Mouse (Mus musculus): ENCODE results near the gene Fgf11. TPM values are rescaled to one million over a fixed set of nuclear protein-coding genes. Genes with fewer than 3 reads are reported as not detected.

The Fgf11 gene
- polyA plus RNA-seq, 1 experiment from 2014 or later, result 0.97 TPM

- H3K27me3 ChIP-seq (ENCODE audit: insufficient read depth, poor library complexity, severe bottlenecking), result peaks cover 72% of the 10 kb centered on the region
- H3K4me1 ChIP-seq, result peaks cover 53% of the 10 kb centered on the region
- H3K36me3 ChIP-seq, result no peaks in the 10 kb centered on the region
- no peak for DNase-seq (ENCODE audit: low spot score)
- H3K27ac ChIP-seq, result no peak within 1 kb of the TSS; the same call in 1 of the 2 replicates
- peak within 1 kb of the TSS; percentile 71 for H3K4me3 ChIP-seq
- 8% methylated on average over 29 of the region's 29 CpGs for WGBS
- 0 out of 2 replicates have a peak, but pooled peaks cover 3% of the 10 kb centered on the region for H3K9me3 ChIP-seq
These were observed 3.6 kb upstream of the Fgf11 start, which contains the start of gene Tmem102 for GRCm38 (mm10) chr11:69804972-69805909. Gene Tmem102 (minus strand): TSS chr11:69805624.

- peak overlapping the region; percentile 71 for H3K4me3 ChIP-seq
- H3K4me1 ChIP-seq, result peaks cover 60% of the 10 kb centered on the region
- H3K27me3 ChIP-seq (ENCODE audit: insufficient read depth, poor library complexity, severe bottlenecking), result peaks cover 78% of the 10 kb centered on the region
- DNase-seq (ENCODE audit: low spot score), result no peak
- H3K27ac ChIP-seq, result no peak overlapping the region
- H3K36me3 ChIP-seq, result no peaks in the 10 kb centered on the region
- 0 out of 2 replicates have a peak, but pooled peaks cover 3% of the 10 kb centered on the region for H3K9me3 ChIP-seq
- 6% methylated on average over 12 of the region's 12 CpGs for WGBS
These were observed 2.9 kb upstream of the Fgf11 start for GRCm38 (mm10) chr11:69804652-69804940.

GRCm38 (mm10) chr11:69803786-69804651, 2.4 kb upstream of the Fgf11 start:
- Histone ChIP-seq H3K27ac (peak overlapping the region; percentile 83), H3K36me3 (no peaks in the 10 kb centered on the region), H3K9me3 (0 out of 2 replicates have a peak, but pooled peaks cover 3% of the 10 kb centered on the region), H3K4me3 (peak overlapping the region; percentile 71), H3K4me1 (peaks cover 66% of the 10 kb centered on the region), H3K27me3 (ENCODE audit: insufficient read depth, poor library complexity, severe bottlenecking) (peaks cover 84% of the 10 kb centered on the region)
- DNase-seq (ENCODE audit: low spot score), result peak; percentile 91
- WGBS, result under 1% methylated on average over 60 of the region's 60 CpGs

GRCm38 (mm10) chr11:69803328-69803727, 1.7 kb upstream of the Fgf11 start:
- DNase-seq (ENCODE audit: low spot score), result no peak
- Histone ChIP-seq H3K27ac (peak overlapping the region; percentile 83), H3K36me3 (no peaks in the 10 kb centered on the region), H3K4me1 (peaks cover 68% of the 10 kb centered on the region), H3K9me3 (0 out of 2 replicates have a peak, but pooled peaks cover 3% of the 10 kb centered on the region), H3K27me3 (ENCODE audit: insufficient read depth, poor library complexity, severe bottlenecking) (peaks cover 91% of the 10 kb centered on the region), H3K4me3 (peak overlapping the region; percentile 71)
- WGBS, result 3% methylated on average over 12 of the region's 12 CpGs

GRCm38 (mm10) chr11:69802648-69803105, 1.0 kb upstream of the Fgf11 start:
- H3K9me3 ChIP-seq, result 0 out of 2 replicates have a peak, but pooled peaks cover 3% of the 10 kb centered on the region
- H3K4me3 ChIP-seq, result peak overlapping the region; percentile 71
- peak; percentile 85 for DNase-seq (ENCODE audit: low spot score)
- peaks cover 95% of the 10 kb centered on the region for H3K27me3 ChIP-seq (ENCODE audit: insufficient read depth, poor library complexity, severe bottlenecking)
- H3K36me3 ChIP-seq, result no peaks in the 10 kb centered on the region
- under 1% methylated on average over 33 of the region's 33 CpGs for WGBS
- H3K27ac ChIP-seq, result peak overlapping the region; percentile 81
- H3K4me1 ChIP-seq, result peaks cover 71% of the 10 kb centered on the region

GRCm38 (mm10) chr11:69800392-69801197, 1.1 kb downstream of the Fgf11 start:
- peaks cover 76% of the 10 kb centered on the region for H3K4me1 ChIP-seq
- 1% methylated on average over 36 of the region's 36 CpGs for WGBS

GRCm38 (mm10) chr11:69800138-69800391, 1.6 kb downstream of the Fgf11 start:
- Histone ChIP-seq H3K27me3 (ENCODE audit: insufficient read depth, poor library complexity, severe bottlenecking) (peaks cover 85% of the 10 kb centered on the region), H3K4me3 (peak overlapping the region; percentile 71), H3K36me3 (no peaks in the 10 kb centered on the region), H3K4me1 (peaks cover 73% of the 10 kb centered on the region), H3K9me3 (no peaks in the 10 kb centered on the region), H3K27ac (peak overlapping the region; percentile 94)
- 1% methylated on average over 11 of the region's 11 CpGs for WGBS
- no peak for DNase-seq (ENCODE audit: low spot score)

More at GRCm38 (mm10) chr11:69800392-69801197, 1.1 kb downstream of the Fgf11 start:
- peak; percentile 88 for DNase-seq (ENCODE audit: low spot score)
- H3K27me3 ChIP-seq (ENCODE audit: insufficient read depth, poor library complexity, severe bottlenecking), result peaks cover 90% of the 10 kb centered on the region
- no peaks in the 10 kb centered on the region for H3K9me3 ChIP-seq
- H3K36me3 ChIP-seq, result no peaks in the 10 kb centered on the region
- peak overlapping the region; percentile 71 for H3K4me3 ChIP-seq
- peak overlapping the region; percentile 94 for H3K27ac ChIP-seq

GRCm38 (mm10) chr11:69799394-69800137, 2.1 kb downstream of the Fgf11 start:
- H3K4me1 ChIP-seq, result peaks cover 68% of the 10 kb centered on the region
- H3K9me3 ChIP-seq, result no peaks in the 10 kb centered on the region
- no peak for DNase-seq (ENCODE audit: low spot score)
- peak overlapping the region; percentile 71 for H3K4me3 ChIP-seq
- no peaks in the 10 kb centered on the region for H3K36me3 ChIP-seq
- H3K27me3 ChIP-seq (ENCODE audit: insufficient read depth, poor library complexity, severe bottlenecking), result peaks cover 80% of the 10 kb centered on the region
- WGBS, result 23% methylated on average over 11 of the region's 12 CpGs
- H3K27ac ChIP-seq, result peak overlapping the region; percentile 94

GRCm38 (mm10) chr11:69797924-69798323, 3.7 kb downstream of the Fgf11 start:
- Histone ChIP-seq H3K4me3 (peak overlapping the region; percentile 28; the same call in 1 of the 2 replicates), H3K27me3 (ENCODE audit: insufficient read depth, poor library complexity, severe bottlenecking) (peaks cover 77% of the 10 kb centered on the region), H3K36me3 (no peaks in the 10 kb centered on the region), H3K9me3 (no peaks in the 10 kb centered on the region), H3K4me1 (peaks cover 52% of the 10 kb centered on the region), H3K27ac (no peak overlapping the region)
- 76% methylated on average over 7 of the region's 7 CpGs for WGBS
- DNase-seq (ENCODE audit: low spot score), result no peak

GRCm38 (mm10) chr11:69795983-69796435, 5.6 kb downstream of the Fgf11 start:
- Histone ChIP-seq H3K27me3 (ENCODE audit: insufficient read depth, poor library complexity, severe bottlenecking) (peaks cover 65% of the 10 kb centered on the region), H3K27ac (peak overlapping the region; percentile 83)
- WGBS, result 2% methylated on average over 13 of the region's 13 CpGs

GRCm38 (mm10) chr11:69795168-69795982, 6.3 kb downstream of the Fgf11 start, which contains the start of gene Chrnb1:
Gene Chrnb1 (minus strand): TSS chr11:69795943.
- Histone ChIP-seq H3K9me3 (no peaks in the 10 kb centered on the region), H3K4me1 (peaks cover 33% of the 10 kb centered on the region), H3K4me3 (peak within 1 kb of the TSS; percentile 65), H3K36me3 (no peaks in the 10 kb centered on the region), H3K27me3 (ENCODE audit: insufficient read depth, poor library complexity, severe bottlenecking) (peaks cover 63% of the 10 kb centered on the region), H3K27ac (peak within 1 kb of the TSS; percentile 83)
- 2% methylated on average over 52 of the region's 52 CpGs for WGBS
- peak; percentile 98 for DNase-seq (ENCODE audit: low spot score)

More at GRCm38 (mm10) chr11:69795983-69796435, 5.6 kb downstream of the Fgf11 start:
- Histone ChIP-seq H3K9me3 (no peaks in the 10 kb centered on the region), H3K4me3 (peak overlapping the region; percentile 65), H3K36me3 (no peaks in the 10 kb centered on the region), H3K4me1 (peaks cover 39% of the 10 kb centered on the region)
- DNase-seq (ENCODE audit: low spot score), result no peak
